28 mouse cellular contexts compared by ENCODE assay signal in the genomic region with DNA sequence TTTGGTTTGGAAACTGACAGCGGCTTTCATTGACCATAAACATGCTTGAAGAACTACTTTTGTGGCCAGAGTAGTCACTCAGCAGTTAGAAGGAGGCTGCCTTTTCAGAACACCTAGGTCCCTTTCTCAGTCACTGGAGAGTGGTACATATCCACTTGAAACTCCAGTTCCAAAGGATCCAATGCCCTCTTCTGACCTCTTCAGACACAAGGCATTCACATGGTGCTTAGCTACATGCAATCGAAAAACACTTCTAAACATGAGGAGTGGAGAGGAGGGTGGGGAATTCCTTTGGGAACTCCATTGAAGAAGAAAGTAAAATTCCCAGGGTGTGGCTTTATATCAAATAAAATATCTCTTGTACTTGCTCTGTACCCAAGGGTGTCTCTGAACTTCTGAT. TPM values are rescaled to one million over a fixed set of nuclear protein-coding genes. Genes with fewer than 3 reads are reported as not detected.
"Had no signal": no experiment of that assay in that cellular context is flagged by ENCODE, and none has a peak within 500 bp of the region (broad histone marks: within the 10 kb centered on the region; RNA-seq: fewer than 3 reads in every experiment).

No protein-coding gene starts in this region.

- H3K27me3 ChIP-seq: heart, embryonic 12.5 days; hindbrain, embryonic 15.5 days had no signal

- ATAC-seq: forebrain, postnatal 0 days; hindbrain, postnatal 0 days; intestine, embryonic 16.5 days had no signal

- H3K9ac ChIP-seq: forebrain, postnatal 0 days; heart, embryonic 12.5 days; hindbrain, embryonic 13.5 days; hindbrain, embryonic 15.5 days; kidney, embryonic 15.5 days; limb, embryonic 13.5 days; limb, embryonic 15.5 days had no signal

- H3K36me3 ChIP-seq: heart, embryonic 12.5 days; hindbrain, embryonic 13.5 days; hindbrain, embryonic 15.5 days; kidney, embryonic 15.5 days; limb, embryonic 13.5 days; limb, embryonic 15.5 days had no signal

- DNase-seq: forebrain, postnatal 0 days; gastrocnemius, postnatal 14 days; gastrocnemius, postnatal 36 days; heart, adult 2 months; heart, postnatal 10 days; heart, postnatal 36 days; kidney, adult 11 months; kidney, adult 2 months; kidney, adult 9 months; kidney, postnatal 14 days; kidney, postnatal 36 days; layer of hippocampus, adult 9-11 months; layer of hippocampus, postnatal 36 days; left cerebral cortex, postnatal 4 days had no signal

- H3K4me3 ChIP-seq: heart, adult 2 months; heart, embryonic 12.5 days; hindbrain, embryonic 13.5 days; hindbrain, embryonic 15.5 days; kidney, embryonic 15.5 days; limb, embryonic 13.5 days; limb, embryonic 15.5 days had no signal

- H3K9me3 ChIP-seq: heart, embryonic 12.5 days; hindbrain, embryonic 13.5 days; hindbrain, embryonic 15.5 days; kidney, embryonic 15.5 days; limb, embryonic 13.5 days; limb, embryonic 15.5 days had no signal

- H3K4me1 ChIP-seq: hindbrain, embryonic 15.5 days; kidney, embryonic 15.5 days; limb, embryonic 13.5 days had no signal

- H3K27ac ChIP-seq: heart, adult 2 months; hindbrain, embryonic 13.5 days; hindbrain, embryonic 15.5 days; hindbrain, postnatal 0 days; kidney, embryonic 15.5 days; kidney, postnatal 0 days; limb, embryonic 13.5 days; limb, embryonic 15.5 days had no signal

- H3K4me2 ChIP-seq: heart, embryonic 12.5 days; hindbrain, embryonic 13.5 days; hindbrain, embryonic 15.5 days; kidney, embryonic 15.5 days; limb, embryonic 13.5 days; limb, embryonic 15.5 days had no signal

RNA-seq across cellular contexts. Expression of gene Actg2, which starts 59.0 kb away (rescaled TPM):
- total RNA-seq: hematopoietic stem cell, adult 5-6 weeks; layer of hippocampus, adult 18-20 months; layer of hippocampus, adult 8-10 months; layer of hippocampus, postnatal 36 days; left cerebral cortex, adult 8-10 months; left cerebral cortex, postnatal 25 days had no signal
